Mouse (Mus musculus) spleen, postnatal 36 days (tissue): Measurements from ENCODE around the gene Ccni.

ENCODE experiments used
- DNase-seq, 2 experiments: peaks; one replicate each; pipeline ENCODE4 v3.0.0; 2022; ENCODE audit warnings: low spot score in 2 of 2, mixed read lengths in 1 of 2

The Ccni gene

GRCm38 (mm10) chr5:93206109-93207005 lies at the start of gene Ccni, which contains the start of gene 2010109A12Rik:
TSS of gene Ccni (minus strand) at chr5:93206495.
TSS of gene 2010109A12Rik (plus strand) at chr5:93206518.
- DNase-seq = peak; percentile 93 to 94

- no peak for DNase-seq
These were observed 49.5 kb upstream of the Ccni start for GRCm38 (mm10) chr5:93255759-93256265.

- no peak for DNase-seq
These were observed 44.9 kb upstream of the Ccni start for GRCm38 (mm10) chr5:93251001-93251760.

GRCm38 (mm10) chr5:93249940-93250578 lies 43.8 kb upstream of the Ccni start:
- DNase-seq = no peak

GRCm38 (mm10) chr5:93245280-93245679 lies 39.0 kb upstream of the Ccni start:
- DNase-seq = no peak

GRCm38 (mm10) chr5:93239590-93240544 lies 33.6 kb upstream of the Ccni start:
- DNase-seq = peak; percentile 59 to 72

GRCm38 (mm10) chr5:93236541-93236940 lies 30.2 kb upstream of the Ccni start:
- no peak for DNase-seq

- DNase-seq = no peak
These were observed 29.6 kb upstream of the Ccni start for GRCm38 (mm10) chr5:93235888-93236287.

GRCm38 (mm10) chr5:93234605-93235004 lies 28.3 kb upstream of the Ccni start:
- no peak for DNase-seq

GRCm38 (mm10) chr5:93234130-93234529 lies 27.8 kb upstream of the Ccni start:
- peak; percentile 34 to 55 for DNase-seq

GRCm38 (mm10) chr5:93232838-93233237 lies 26.5 kb upstream of the Ccni start:
- no peak for DNase-seq

GRCm38 (mm10) chr5:93231721-93232120 lies 25.4 kb upstream of the Ccni start:
- DNase-seq = no peak

GRCm38 (mm10) chr5:93229527-93229926 lies 23.2 kb upstream of the Ccni start:
- DNase-seq = peak in 1 of 2 experiments; percentile 36

GRCm38 (mm10) chr5:93227157-93227556 lies 20.9 kb upstream of the Ccni start:
- DNase-seq = no peak

- DNase-seq = no peak
These were observed 18.3 kb upstream of the Ccni start for GRCm38 (mm10) chr5:93224549-93224948.

- no peak for DNase-seq
These were observed 15.4 kb upstream of the Ccni start for GRCm38 (mm10) chr5:93221661-93222060.

- DNase-seq = no peak
These were observed 12.1 kb upstream of the Ccni start for GRCm38 (mm10) chr5:93218375-93218774.

- DNase-seq = peak; percentile 12
These were observed 1.3 kb upstream of the Ccni start for GRCm38 (mm10) chr5:93207555-93207954.

GRCm38 (mm10) chr5:93207006-93207348 lies 682 bp upstream of the Ccni start:
- peak in 1 of 2 experiments; percentile 43 for DNase-seq

GRCm38 (mm10) chr5:93205371-93206108 lies 755 bp downstream of the Ccni start:
- DNase-seq = peak; percentile 63 to 69
